Mouse (Mus musculus): ENCODE measurements around the gene Arhgap33. TPM values are rescaled to one million over a fixed set of nuclear protein-coding genes. Genes with fewer than 3 reads are reported as not detected.
A peak's percentile ranks its signal among the peaks of the same experiment; 100 is the strongest.

The Arhgap33 gene
- total RNA-seq (2021) = 1 to 10 TPM in 1 of 2 experiments, under 1 TPM in 1; 0.74 to 1.1 TPM
- long read RNA-seq, experiment 1 = 0 reads
- long read RNA-seq, experiment 2, partial matches to known transcripts = 1 of 1 reads
- long read RNA-seq, experiment 2, other reads (novel, unspliced or antisense) = 0 of 1 reads

GRCm38 (mm10) chr7:30534633-30535577 lies at the start of gene Arhgap33:
TSS of gene Arhgap33 (minus strand) at chr7:30535060.
- DNase-seq = peak; percentile 96

GRCm38 (mm10) chr7:30584339-30584738 lies 49.5 kb upstream of the Arhgap33 start:
- no peak for DNase-seq

- DNase-seq = no peak
Measured at GRCm38 (mm10) chr7:30581547-30581946, 46.7 kb upstream of the Arhgap33 start.

- no peak for DNase-seq
Measured at GRCm38 (mm10) chr7:30579950-30580349, 45.1 kb upstream of the Arhgap33 start.

- peak; percentile 86 for DNase-seq
Measured at GRCm38 (mm10) chr7:30572969-30573368, 38.1 kb upstream of the Arhgap33 start.

- no peak for DNase-seq
Measured at GRCm38 (mm10) chr7:30572389-30572788, 37.5 kb upstream of the Arhgap33 start.

- DNase-seq = no peak
Measured at GRCm38 (mm10) chr7:30567555-30567954, 32.7 kb upstream of the Arhgap33 start.

GRCm38 (mm10) chr7:30566033-30566432 lies 31.2 kb upstream of the Arhgap33 start:
- DNase-seq = no peak

- DNase-seq = no peak
Measured at GRCm38 (mm10) chr7:30564970-30565571, 30.2 kb upstream of the Arhgap33 start, which contains the start of gene Igflr1. TSS of gene Igflr1 (plus strand) at chr7:30565427.

- DNase-seq = no peak
Measured at GRCm38 (mm10) chr7:30563906-30564280, 29.0 kb upstream of the Arhgap33 start.

- peak; percentile 94 for DNase-seq
Measured at GRCm38 (mm10) chr7:30563117-30563905, 28.5 kb upstream of the Arhgap33 start, which contains the start of the genes U2af1l4, Gm49396 and Psenen. TSS of gene U2af1l4 (plus strand) at chr7:30563301. TSS of gene Gm49396 (plus strand) at chr7:30563344. TSS of gene Psenen (minus strand) at chr7:30563627.

GRCm38 (mm10) chr7:30562526-30563116 lies 27.8 kb upstream of the Arhgap33 start:
- DNase-seq = no peak

- no peak for DNase-seq
Measured at GRCm38 (mm10) chr7:30560296-30560695, 25.4 kb upstream of the Arhgap33 start.

GRCm38 (mm10) chr7:30559443-30559954 lies 24.6 kb upstream of the Arhgap33 start, which contains the start of gene Lin37:
TSS of gene Lin37 (minus strand) at chr7:30559838.
- DNase-seq = peak; percentile 97

- no peak for DNase-seq
Measured at GRCm38 (mm10) chr7:30558656-30559442, 24.0 kb upstream of the Arhgap33 start.

- DNase-seq = no peak
Measured at GRCm38 (mm10) chr7:30557901-30558514, 23.1 kb upstream of the Arhgap33 start.

- no peak for DNase-seq
Measured at GRCm38 (mm10) chr7:30556894-30557536, 22.2 kb upstream of the Arhgap33 start.

- no peak for DNase-seq
Measured at GRCm38 (mm10) chr7:30553810-30554584, 19.1 kb upstream of the Arhgap33 start.
